Mouse (Mus musculus) retina, adult 2 months (tissue): ENCODE results near the gene Grwd1.

Experiments
- DNase-seq: peaks from one replicate; pipeline ENCODE4 v3.0.0-alpha.2; 2012; ENCODE audit warnings: low read depth, low spot score

The Grwd1 gene

GRCm38 (mm10) chr7:45800001-45800400, 30.7 kb downstream of the Grwd1 start:
- DNase-seq: no peak

DNA sequence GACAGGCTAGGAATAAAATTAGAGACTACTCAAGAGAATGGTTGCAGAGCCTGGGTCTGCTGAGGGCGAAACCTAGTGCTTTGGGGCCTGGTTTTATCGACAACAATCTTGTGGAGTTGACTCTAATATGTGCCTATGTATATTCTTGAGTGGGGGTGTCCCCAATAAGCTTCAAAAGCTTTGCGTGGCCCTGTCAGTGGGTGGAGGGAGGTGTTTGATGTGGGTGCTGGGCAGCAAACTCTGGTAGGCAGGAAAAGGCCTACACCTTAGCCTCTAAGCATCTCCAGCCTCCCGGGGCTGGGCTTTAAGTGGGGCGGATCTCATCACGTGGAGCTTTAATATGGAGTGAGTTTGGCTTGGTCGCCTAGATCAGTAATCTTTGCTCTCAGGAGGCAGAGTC, 31.8 kb downstream of the Grwd1 start:
- DNase-seq: no peak

GRCm38 (mm10) chr7:45798511-45798836, 32.3 kb downstream of the Grwd1 start:
- DNase-seq: no peak

- no peak for DNase-seq
These were observed 32.9 kb downstream of the Grwd1 start for GRCm38 (mm10) chr7:45797661-45798510.

DNA sequence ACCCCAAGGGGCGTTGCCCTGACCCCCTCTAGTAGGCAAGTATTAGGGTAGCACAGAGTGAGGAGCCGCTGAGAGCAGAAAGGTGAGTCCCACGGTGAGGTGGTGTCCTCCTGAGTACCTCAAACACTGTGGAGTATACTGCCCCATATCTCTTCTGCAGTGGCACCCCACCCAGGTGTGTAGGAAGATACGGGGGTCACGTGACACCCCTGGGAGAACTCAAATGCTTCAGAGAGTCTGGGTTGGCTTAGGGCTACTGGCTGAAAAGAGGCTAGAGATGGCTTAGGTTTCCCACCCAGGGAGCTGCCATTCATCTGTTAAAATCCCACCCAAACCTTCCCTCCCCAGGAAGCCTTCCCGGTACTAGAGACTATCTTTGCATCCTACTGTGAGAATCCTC, 33.8 kb downstream of the Grwd1 start:
- DNase-seq: no peak

GRCm38 (mm10) chr7:45794971-45795370, 35.8 kb downstream of the Grwd1 start:
- no peak for DNase-seq

- DNase-seq: no peak
These were observed 36.7 kb downstream of the Grwd1 start for GRCm38 (mm10) chr7:45793969-45794585.

DNA sequence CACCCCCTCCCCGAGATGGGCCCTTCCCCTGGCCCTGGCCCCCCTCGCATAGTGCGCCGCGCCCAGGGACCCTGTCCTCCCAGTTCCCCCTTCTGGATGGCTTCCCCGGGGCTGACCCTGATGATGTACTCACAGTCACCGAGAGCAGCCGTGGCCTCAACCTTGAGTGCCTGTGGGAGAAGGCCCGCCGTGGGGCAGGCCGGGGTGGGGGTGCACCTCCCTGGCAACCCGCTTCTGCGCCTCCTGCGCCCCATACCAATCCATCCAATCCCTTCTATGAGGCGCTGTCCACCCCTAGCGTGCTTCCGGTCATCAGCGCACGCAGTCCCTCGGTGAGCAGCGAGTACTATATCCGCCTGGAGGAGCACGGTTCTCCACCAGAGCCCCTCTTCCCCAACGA, 37.5 kb downstream of the Grwd1 start:
- no peak for DNase-seq

GRCm38 (mm10) chr7:45791756-45792490, 38.8 kb downstream of the Grwd1 start:
- DNase-seq: no peak

DNA sequence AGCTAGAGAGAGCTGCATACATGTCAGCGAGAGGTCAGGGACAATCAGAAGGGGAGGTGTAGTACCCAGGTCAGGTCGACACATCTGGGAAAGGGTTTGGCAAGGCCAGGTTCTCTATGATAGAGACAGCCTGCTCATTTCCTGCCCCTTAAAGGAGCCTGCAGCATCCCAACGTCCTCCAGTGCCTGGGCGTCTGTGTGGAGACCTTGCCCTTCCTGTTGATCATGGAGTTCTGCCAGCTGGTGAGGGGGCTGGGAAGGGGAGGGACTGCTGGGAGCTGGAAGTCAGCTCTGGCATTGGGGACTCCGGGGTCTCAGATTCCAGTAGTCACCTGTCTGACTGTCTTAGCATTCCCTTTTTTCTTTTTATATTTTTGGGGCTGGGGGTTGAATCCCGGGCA, 40.0 kb downstream of the Grwd1 start:
- DNase-seq: no peak

- DNase-seq: no peak
These were observed 43.1 kb downstream of the Grwd1 start for GRCm38 (mm10) chr7:45787642-45788041.

GRCm38 (mm10) chr7:45786661-45787413, 43.9 kb downstream of the Grwd1 start:
- DNase-seq: no peak

GRCm38 (mm10) chr7:45786136-45786578, 44.6 kb downstream of the Grwd1 start:
- DNase-seq: no peak

- DNase-seq: no peak
These were observed 45.2 kb downstream of the Grwd1 start for GRCm38 (mm10) chr7:45785388-45786135.

GRCm38 (mm10) chr7:45784524-45785372, 46.0 kb downstream of the Grwd1 start, which contains the start of gene Sult2b1:
Sult2b1 (minus strand) TSS chr7:45784669.
- DNase-seq: no peak

- no peak for DNase-seq
These were observed 47.1 kb downstream of the Grwd1 start, which contains the start of gene Lmtk3 for GRCm38 (mm10) chr7:45783511-45784091. Lmtk3 (plus strand) TSS chr7:45783738.

DNA sequence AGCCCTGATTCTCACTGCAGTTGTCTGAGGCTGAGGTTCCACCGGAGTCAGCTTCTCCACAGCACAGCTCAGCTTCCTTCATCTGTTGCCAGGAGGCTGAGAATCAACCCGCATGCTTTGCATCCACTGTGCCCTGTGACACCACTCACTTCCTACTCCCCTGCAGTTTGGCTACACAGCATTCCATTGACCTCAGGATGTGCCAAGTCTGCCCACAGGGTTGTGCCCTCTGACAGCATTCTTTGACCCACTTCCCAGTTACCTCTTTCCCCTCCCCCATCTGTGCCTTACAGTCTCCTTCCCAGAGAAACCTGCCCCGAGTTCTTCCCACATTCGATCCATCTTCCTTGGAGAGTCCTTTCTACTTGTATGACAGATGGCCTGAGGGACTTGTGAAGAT, 48.5 kb downstream of the Grwd1 start:
- no peak for DNase-seq

GRCm38 (mm10) chr7:45779081-45779641, 51.6 kb downstream of the Grwd1 start:
- DNase-seq: no peak

- no peak for DNase-seq
These were observed 55.5 kb downstream of the Grwd1 start for GRCm38 (mm10) chr7:45775237-45775636.
